Mouse (Mus musculus) C2C12 (cell line): ENCODE measurements around the gene Tfb1m. TPM values are rescaled to one million over a fixed set of nuclear protein-coding genes. Genes with fewer than 3 reads are reported as not detected.

Source experiments
- H3K27me3 ChIP-seq: one replicate; pipeline ENCODE4 v1.6.1; 2011; ENCODE audit not compliant: control insufficient read depth, insufficient read depth, insufficient read length
- H3K36me3 ChIP-seq: one replicate; pipeline ENCODE4 v1.6.1; 2011; ENCODE audit not compliant: control insufficient read depth, insufficient read depth
- H3K4me3 ChIP-seq: one replicate; pipeline ENCODE4 v1.5.1; 2011; ENCODE audit warnings: mild to moderate bottlenecking, control low read depth; ENCODE audit not compliant: poor library complexity, insufficient read depth, severe bottlenecking
- H3K79me2 ChIP-seq: one replicate; pipeline ENCODE4 v1.6.1; 2011; ENCODE audit not compliant: control insufficient read depth, insufficient read depth
- H3K79me3 ChIP-seq: one replicate; pipeline ENCODE4 v1.6.1; 2011; ENCODE audit warnings: low read depth, control low read depth
- H3ac ChIP-seq: one replicate; pipeline ENCODE3; 2011; ENCODE audit warnings: low read depth; ENCODE audit not compliant: control insufficient read depth, insufficient read length
- CEBPB ChIP-seq: IDR thresholded peaks from one replicate; pipeline ENCODE4 v1.6.1; 2011; ENCODE audit warnings: low read depth, mild to moderate bottlenecking, control low read depth, moderate library complexity
- CTCF ChIP-seq: IDR thresholded peaks from one replicate; pipeline ENCODE4 v1.5.1; 2011; ENCODE audit not compliant: control insufficient read depth, insufficient read depth, insufficient read length
- FOSL1 ChIP-seq: IDR thresholded peaks from one replicate; pipeline ENCODE4 v1.8.0; 2011; ENCODE audit warnings: mild to moderate bottlenecking, low read length; ENCODE audit not compliant: poor library complexity, insufficient read depth, severe bottlenecking
- MAX ChIP-seq: IDR thresholded peaks from one replicate; pipeline ENCODE4 v1.6.1; 2011; ENCODE audit warnings: mild to moderate bottlenecking, control low read depth
- MYOD1 ChIP-seq: IDR thresholded peaks from one replicate; pipeline ENCODE4 v1.6.1; 2011; ENCODE audit warnings: low read depth; ENCODE audit not compliant: control insufficient read depth, insufficient read length
- MYOG ChIP-seq: IDR thresholded peaks from one replicate; pipeline ENCODE4 v1.6.1; 2011; ENCODE audit not compliant: control insufficient read depth, insufficient read length; ENCODE audit errors: extremely low read depth
- USF1 ChIP-seq: IDR thresholded peaks from one replicate; pipeline ENCODE4 v1.6.1; 2011; ENCODE audit warnings: low read depth, mild to moderate bottlenecking, control low read depth, moderate library complexity
- polyA plus RNA-seq: library from polyadenylated mRNA; unstranded; fragments of >200 nt; fragmentation: generic; extraction: Trizol; gene quantifications from one replicate; pipeline ENCODE4 v1.2.1, GENCODE M21; 2012; ENCODE audit warnings: missing spikeins

Gene Tfb1m
- polyA plus RNA-seq, 1 experiment: 4.3 TPM

- Histone ChIP-seq H3ac (no peak overlapping the region), H3K79me2 (no peaks in the 10 kb centered on the region), H3K79me3 (no peaks in the 10 kb centered on the region), H3K27me3 (no peaks in the 10 kb centered on the region), H3K36me3 (peaks cover 93% of the 10 kb centered on the region), H3K4me3 (no peak overlapping the region)
- TF ChIP-seq CTCF (peak; percentile 68), FOSL1 (no peak)
Observed at GRCm38 (mm10) chr17:3509841-3510240, 47.7 kb downstream of the Tfb1m start.

- Histone ChIP-seq H3K79me3 (no peaks in the 10 kb centered on the region), H3K79me2 (no peaks in the 10 kb centered on the region), H3ac (no peak overlapping the region), H3K27me3 (no peaks in the 10 kb centered on the region), H3K4me3 (no peak overlapping the region), H3K36me3 (peaks cover 92% of the 10 kb centered on the region)
- TF ChIP-seq MAX (no peak), MYOG (no peak), FOSL1 (no peak), CTCF (no peak), MYOD1 (no peak), USF1 (no peak), CEBPB (no peak)
Observed at GRCm38 (mm10) chr17:3506508-3506907, 51.1 kb downstream of the Tfb1m start.

GRCm38 (mm10) chr17:3505711-3506110 lies 51.9 kb downstream of the Tfb1m start:
- Histone ChIP-seq H3K79me3 (no peaks in the 10 kb centered on the region), H3ac (no peak overlapping the region), H3K36me3 (peaks cover 91% of the 10 kb centered on the region), H3K27me3 (no peaks in the 10 kb centered on the region), H3K4me3 (no peak overlapping the region), H3K79me2 (no peaks in the 10 kb centered on the region)
- TF ChIP-seq MYOG (no peak), MYOD1 (no peak), MAX (no peak), USF1 (no peak), CEBPB (no peak), CTCF (no peak), FOSL1 (no peak)

GRCm38 (mm10) chr17:3500936-3501335 lies 56.6 kb downstream of the Tfb1m start:
- Histone ChIP-seq H3K4me3 (no peak overlapping the region), H3K36me3 (peaks cover 62% of the 10 kb centered on the region)
- no peak for TF ChIP-seq MYOG
- TF ChIP-seq CTCF: no peak
- TF ChIP-seq FOSL1: no peak
- TF ChIP-seq USF1: no peak

GRCm38 (mm10) chr17:3500076-3500475 lies 57.5 kb downstream of the Tfb1m start:
- Histone ChIP-seq H3K27me3 (no peaks in the 10 kb centered on the region), H3ac (no peak overlapping the region), H3K36me3 (peaks cover 62% of the 10 kb centered on the region), H3K79me3 (no peaks in the 10 kb centered on the region), H3K79me2 (no peaks in the 10 kb centered on the region), H3K4me3 (no peak overlapping the region)
- TF ChIP-seq MAX: no peak
- TF ChIP-seq CTCF: no peak
- TF ChIP-seq CEBPB: no peak
- no peak for TF ChIP-seq FOSL1
- TF ChIP-seq MYOD1: no peak
- no peak for TF ChIP-seq USF1
- no peak for TF ChIP-seq MYOG

More at GRCm38 (mm10) chr17:3500936-3501335, 56.6 kb downstream of the Tfb1m start:
- H3K79me3 ChIP-seq: no peaks in the 10 kb centered on the region
- no peaks in the 10 kb centered on the region for H3K79me2 ChIP-seq
- no peak overlapping the region for H3ac ChIP-seq
- no peaks in the 10 kb centered on the region for H3K27me3 ChIP-seq

GRCm38 (mm10) chr17:3499468-3499867 lies 58.1 kb downstream of the Tfb1m start:
- no peaks in the 10 kb centered on the region for H3K79me2 ChIP-seq
- H3K4me3 ChIP-seq: no peak overlapping the region
- peaks cover 63% of the 10 kb centered on the region for H3K36me3 ChIP-seq
- H3ac ChIP-seq: no peak overlapping the region
- no peaks in the 10 kb centered on the region for H3K27me3 ChIP-seq
- TF ChIP-seq MYOD1 (no peak), MYOG (no peak), USF1 (no peak), MAX (no peak), CEBPB (no peak), FOSL1 (no peak), CTCF (no peak)
- H3K79me3 ChIP-seq: no peaks in the 10 kb centered on the region
